Mouse (Mus musculus) right cerebral cortex, adult 18-20 months (tissue): Measurements from ENCODE around the gene Tpx2.
A peak's percentile ranks its signal among the peaks of the same experiment; 100 is the strongest.

Experiments
- DNase-seq: peaks from one replicate; pipeline ENCODE4 v3.0.0; 2022; ENCODE audit warnings: mixed read lengths

Tpx2 gene

GRCm38 (mm10) chr2:152863346-152863745, 15.6 kb downstream of the Tpx2 start:
- no peak for DNase-seq

- DNase-seq, result no peak
These were observed 30.5 kb downstream of the Tpx2 start for GRCm38 (mm10) chr2:152878239-152878638.

- no peak for DNase-seq
These were observed 33.1 kb downstream of the Tpx2 start for GRCm38 (mm10) chr2:152880898-152881297.

- peak; percentile 82 for DNase-seq
These were observed 36.4 kb downstream of the Tpx2 start for GRCm38 (mm10) chr2:152884101-152884645.

- no peak for DNase-seq
These were observed 39.5 kb downstream of the Tpx2 start for GRCm38 (mm10) chr2:152887230-152887629.

- no peak for DNase-seq
These were observed 41.0 kb downstream of the Tpx2 start for GRCm38 (mm10) chr2:152888774-152889173.

- DNase-seq, result no peak
These were observed 48.1 kb downstream of the Tpx2 start for GRCm38 (mm10) chr2:152895834-152896233.

GRCm38 (mm10) chr2:152896926-152897325, 49.2 kb downstream of the Tpx2 start:
- no peak for DNase-seq

GRCm38 (mm10) chr2:152899011-152899410, 51.2 kb downstream of the Tpx2 start:
- DNase-seq, result peak; percentile 33

- no peak for DNase-seq
These were observed 53.5 kb downstream of the Tpx2 start for GRCm38 (mm10) chr2:152901296-152901695.

GRCm38 (mm10) chr2:152902658-152903057, 54.9 kb downstream of the Tpx2 start:
- no peak for DNase-seq

- DNase-seq, result no peak
These were observed 55.8 kb downstream of the Tpx2 start for GRCm38 (mm10) chr2:152903586-152903985.

- DNase-seq, result no peak
These were observed 56.4 kb downstream of the Tpx2 start for GRCm38 (mm10) chr2:152904127-152904643.

GRCm38 (mm10) chr2:152905036-152905829, 57.5 kb downstream of the Tpx2 start:
- no peak for DNase-seq

- no peak for DNase-seq
These were observed 58.7 kb downstream of the Tpx2 start for GRCm38 (mm10) chr2:152906274-152907037.

- DNase-seq, result no peak
These were observed 59.6 kb downstream of the Tpx2 start for GRCm38 (mm10) chr2:152907114-152907943.

GRCm38 (mm10) chr2:152909848-152910247, 62.1 kb downstream of the Tpx2 start:
- DNase-seq, result no peak

- no peak for DNase-seq
These were observed 63.3 kb downstream of the Tpx2 start, which contains the start of gene Mylk2 for GRCm38 (mm10) chr2:152911031-152911430. Gene Mylk2, plus strand, starts transcription at chr2:152911352.

GRCm38 (mm10) chr2:152911432-152911831, 63.7 kb downstream of the Tpx2 start:
- DNase-seq, result no peak

GRCm38 (mm10) chr2:152913471-152913870, 65.7 kb downstream of the Tpx2 start:
- no peak for DNase-seq

- DNase-seq, result peak; percentile 87
These were observed 66.8 kb downstream of the Tpx2 start for GRCm38 (mm10) chr2:152914310-152915120.

- DNase-seq, result no peak
These were observed 67.7 kb downstream of the Tpx2 start for GRCm38 (mm10) chr2:152915453-152915852.
